Mouse (Mus musculus): ENCODE measurements at regions not wholly inside any gene's neighbourhood (a gene's known extent, or its start where the extent isn't known, plus 50 kb on each side); places are given as distances from the start of the nearest gene placed in this dataset.

DNA sequence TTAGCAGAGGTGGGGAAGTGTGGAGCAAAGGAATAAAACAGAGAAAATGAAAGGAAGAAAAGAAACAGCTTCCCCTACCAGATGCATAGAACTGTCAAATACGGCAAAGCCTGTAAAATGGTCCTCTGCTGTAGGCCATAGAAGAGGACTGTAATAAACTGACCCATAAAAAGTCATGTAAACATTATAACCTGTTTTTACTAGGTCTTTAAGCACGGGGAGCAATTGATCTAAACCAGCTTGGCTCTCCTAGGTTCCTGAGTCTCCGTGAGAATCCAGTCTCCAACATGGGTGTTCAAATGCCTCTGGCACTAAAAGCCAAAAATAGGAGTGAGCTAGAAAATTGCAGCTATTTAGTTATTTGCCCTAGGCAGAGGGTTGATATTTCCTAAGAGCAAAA, 557.5 kb downstream of the Efnb2 start:
- ATAC-seq (replicated peaks; ENCODE audit: poor library complexity), result no peak

DNA sequence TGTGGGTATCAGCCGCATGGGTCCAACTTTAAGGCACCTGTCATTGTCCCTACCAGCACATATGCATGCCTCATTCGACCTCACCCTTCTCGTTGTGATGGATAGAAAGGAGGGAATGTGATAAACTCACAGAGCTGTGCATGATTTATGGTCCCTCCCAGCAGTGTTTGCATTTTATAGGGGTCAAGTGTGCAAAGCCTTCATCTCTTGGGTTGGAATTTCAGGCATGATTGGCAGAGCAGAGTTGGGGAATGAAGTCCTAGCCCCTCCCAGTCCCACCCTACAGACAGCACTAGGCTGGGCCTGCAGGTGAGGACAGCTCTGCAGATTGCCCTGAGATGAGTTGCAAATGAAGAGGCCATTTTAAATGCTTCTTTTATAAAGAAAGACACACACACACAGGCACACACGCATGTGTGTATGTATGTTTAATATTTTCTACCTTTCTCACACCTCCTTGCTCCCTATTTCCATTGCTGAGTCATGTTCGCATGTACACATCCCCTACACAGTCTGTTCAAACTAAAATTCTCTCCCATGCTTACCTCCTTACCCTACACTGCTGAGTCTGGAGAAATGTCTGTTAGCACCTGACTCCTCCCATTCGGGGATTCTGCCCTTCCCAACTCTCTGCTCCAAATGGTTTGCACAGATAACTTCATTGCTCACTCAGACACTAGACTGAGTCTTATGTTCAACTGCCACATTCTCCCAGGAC, 558.9 kb downstream of the Efnb2 start:
- no peak for ATAC-seq (replicated peaks; ENCODE audit: poor library complexity)

DNA sequence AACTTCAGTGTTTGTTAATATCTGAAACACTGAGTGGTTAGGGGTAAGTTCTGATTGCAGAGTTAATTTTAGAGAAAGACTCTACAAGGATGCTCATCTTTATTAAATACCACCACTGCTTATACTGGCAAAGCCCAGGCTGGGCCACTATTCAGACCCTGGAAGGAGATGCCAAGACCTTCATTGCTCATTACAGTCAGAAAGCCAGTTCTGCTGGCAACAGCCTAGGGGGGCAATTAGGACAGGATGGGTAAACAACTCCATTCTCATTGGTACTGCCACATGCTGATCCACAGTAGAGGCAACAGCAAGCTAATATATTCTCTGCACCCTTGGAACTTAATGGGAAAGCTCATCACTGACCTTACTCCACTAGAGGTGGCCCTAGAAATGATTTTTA, 568.5 kb downstream of the Efnb2 start:
- no peak for ATAC-seq (replicated peaks; ENCODE audit: poor library complexity)

DNA sequence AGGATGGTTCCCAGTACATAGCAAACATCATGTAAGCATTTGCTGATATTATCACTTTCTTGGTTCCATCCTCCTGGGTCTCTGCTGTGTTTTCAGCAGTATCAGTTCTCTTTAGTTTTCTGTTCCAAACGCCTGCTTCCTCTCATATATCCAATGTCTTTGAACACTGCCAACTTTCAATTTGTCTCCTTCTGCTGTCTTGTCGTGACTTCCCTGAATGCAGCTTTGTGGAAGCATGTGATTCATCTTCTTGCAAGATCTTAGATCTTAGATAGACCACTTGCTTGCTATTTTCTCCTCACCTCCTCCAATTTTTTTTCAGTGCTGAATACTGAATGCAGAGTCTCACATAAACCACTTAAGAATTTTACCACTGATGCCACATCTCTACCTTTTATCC, 576.4 kb downstream of the Efnb2 start:
- ATAC-seq (replicated peaks; ENCODE audit: poor library complexity), result no peak

DNA sequence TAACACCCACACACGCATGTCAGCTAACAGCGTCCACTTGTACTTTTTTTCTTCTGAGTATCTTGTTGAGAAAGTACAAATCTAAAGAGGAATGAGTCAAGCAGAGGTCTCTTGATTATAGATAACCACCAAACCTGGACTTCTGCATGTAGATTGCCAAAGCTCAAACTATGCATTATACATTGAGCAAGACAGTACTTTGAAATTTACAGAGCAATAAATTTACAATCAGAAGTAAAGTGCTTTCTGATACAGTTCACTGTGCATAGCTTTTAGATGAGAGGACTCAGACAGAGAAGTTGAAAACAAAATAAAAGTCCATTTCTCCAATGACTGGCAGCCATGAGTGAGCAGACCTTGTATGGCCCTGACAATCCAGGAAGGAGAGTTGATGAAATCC, 597.0 kb downstream of the Efnb2 start:
- no peak for ATAC-seq (replicated peaks; ENCODE audit: poor library complexity)

DNA sequence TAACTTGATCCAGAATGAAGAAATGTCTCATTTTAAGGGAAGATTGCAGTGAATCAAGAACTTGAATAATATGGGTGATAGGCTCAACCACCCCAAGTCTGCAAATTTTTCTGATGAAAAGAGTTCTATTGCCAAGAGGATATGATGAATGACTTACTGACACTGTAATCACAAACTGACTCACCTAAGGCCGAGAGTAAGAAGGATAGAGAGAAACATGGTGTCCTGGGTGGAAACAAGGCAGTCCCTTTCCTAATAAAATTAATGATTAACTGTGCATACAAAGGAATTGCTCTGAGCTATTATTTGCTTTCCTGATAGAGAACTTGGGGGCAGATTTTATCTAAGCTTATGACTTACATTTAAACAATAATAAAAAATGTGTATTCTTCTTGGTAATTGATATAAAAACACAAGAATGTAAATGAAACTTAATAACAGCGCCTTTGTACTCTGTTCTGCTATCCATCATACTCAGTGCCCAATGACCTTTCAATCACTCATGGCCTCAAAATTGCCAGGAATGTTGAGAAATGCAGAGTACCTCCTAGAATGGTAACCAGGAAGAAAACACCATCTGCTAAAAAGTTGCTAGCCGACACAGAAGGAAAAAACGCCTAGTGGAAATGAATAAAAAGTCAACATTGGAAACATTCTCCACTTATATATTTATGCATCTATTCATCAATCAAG, 606.7 kb downstream of the Efnb2 start:
- ATAC-seq (replicated peaks; ENCODE audit: poor library complexity), result no peak

DNA sequence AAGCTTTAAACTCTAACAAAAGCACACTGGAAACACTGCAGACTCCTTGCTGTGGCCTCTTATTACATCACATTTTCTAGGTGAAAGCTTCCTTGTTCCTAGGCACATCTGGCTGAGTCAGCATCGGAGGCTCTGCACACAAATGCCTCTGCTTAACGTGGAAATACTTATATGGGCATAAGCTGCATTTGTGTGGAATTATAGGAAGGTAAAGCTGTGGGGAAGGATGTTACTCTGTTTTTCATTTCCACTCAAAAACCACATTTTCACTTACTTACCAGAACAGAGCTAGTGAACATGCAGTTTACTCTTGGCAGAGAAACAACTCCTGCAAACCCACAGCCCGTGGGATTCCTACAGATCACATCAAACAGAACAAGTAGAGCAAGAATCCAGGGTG, 609.9 kb downstream of the Efnb2 start:
- no peak for ATAC-seq (replicated peaks; ENCODE audit: poor library complexity)

DNA sequence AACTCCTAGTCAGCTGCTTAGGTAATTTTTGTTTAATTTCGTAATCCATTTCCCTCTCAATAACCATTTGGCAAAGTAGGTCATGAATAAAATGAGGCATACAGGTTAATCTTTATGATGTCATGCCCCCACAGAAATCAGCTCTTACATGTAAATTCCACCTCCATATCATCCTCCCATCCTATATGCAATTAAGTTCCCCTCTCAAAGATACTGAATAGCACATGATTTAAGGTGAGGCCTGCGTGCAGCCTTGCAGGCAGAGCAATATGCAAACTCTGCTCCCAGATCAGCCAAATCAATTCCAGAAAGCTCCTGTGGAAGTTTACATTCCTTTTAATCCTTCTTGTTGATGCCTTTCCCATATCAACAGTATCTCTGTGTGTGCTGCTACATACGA, 610.3 kb downstream of the Efnb2 start:
- ATAC-seq (replicated peaks; ENCODE audit: poor library complexity), result no peak

DNA sequence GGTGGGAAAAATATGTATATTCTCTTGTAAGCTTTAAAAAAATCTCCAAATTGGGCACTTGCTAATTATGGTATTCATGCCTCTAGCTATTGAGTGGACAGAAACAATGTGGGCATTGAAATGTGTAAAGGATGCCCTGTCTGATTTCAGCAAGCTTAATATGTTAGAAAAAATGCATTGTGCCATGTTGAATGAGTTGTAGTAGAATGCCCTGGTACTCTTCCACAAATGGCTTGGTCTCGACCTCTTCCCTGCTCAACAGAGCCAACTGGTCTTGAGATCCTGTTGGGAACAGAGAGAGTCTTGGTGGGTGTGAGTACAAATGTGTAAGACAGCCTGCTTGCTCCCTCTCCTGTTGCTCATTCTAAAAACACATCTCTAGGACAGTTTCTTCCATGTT, 616.1 kb downstream of the Efnb2 start:
- ATAC-seq (replicated peaks; ENCODE audit: poor library complexity), result no peak

DNA sequence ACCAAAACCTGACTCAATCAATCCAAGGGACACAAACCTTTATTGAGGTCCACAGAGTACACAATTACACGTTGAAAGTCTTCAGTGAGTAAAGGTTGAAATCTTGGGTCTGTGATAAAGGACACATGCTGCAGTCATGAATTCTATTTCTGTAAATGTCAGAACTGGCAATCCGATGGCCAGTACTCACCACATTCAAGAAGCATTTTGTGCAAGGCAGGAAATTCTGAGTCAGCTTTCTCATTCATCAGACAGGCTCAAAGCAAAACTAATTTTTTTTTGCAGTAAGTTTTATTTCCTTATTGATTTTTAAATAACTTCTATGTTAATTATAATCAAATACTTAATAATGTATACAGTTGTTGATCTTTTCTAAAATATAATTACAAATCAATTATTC, 616.7 kb downstream of the Efnb2 start:
- ATAC-seq (replicated peaks; ENCODE audit: poor library complexity), result no peak

DNA sequence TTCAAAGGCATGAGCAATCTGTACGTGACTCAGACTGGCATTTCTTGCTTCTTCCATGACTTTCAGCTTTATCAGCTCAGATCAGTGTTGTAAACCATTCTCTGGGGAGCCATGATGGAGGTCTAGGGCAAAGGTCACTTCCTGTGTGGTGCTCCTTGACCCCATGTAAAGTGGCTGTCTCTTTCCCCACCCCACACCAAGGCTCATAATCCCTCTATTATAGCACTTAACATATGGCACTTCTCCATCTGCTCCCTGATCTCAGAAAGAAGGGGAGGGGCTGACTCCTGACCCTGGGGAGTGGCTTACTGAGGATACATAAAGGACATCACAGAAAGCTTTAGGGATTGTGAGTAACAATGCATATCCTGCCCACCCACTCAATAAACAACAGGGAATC, 623.1 kb downstream of the Efnb2 start:
- ATAC-seq (replicated peaks; ENCODE audit: poor library complexity), result no peak

DNA sequence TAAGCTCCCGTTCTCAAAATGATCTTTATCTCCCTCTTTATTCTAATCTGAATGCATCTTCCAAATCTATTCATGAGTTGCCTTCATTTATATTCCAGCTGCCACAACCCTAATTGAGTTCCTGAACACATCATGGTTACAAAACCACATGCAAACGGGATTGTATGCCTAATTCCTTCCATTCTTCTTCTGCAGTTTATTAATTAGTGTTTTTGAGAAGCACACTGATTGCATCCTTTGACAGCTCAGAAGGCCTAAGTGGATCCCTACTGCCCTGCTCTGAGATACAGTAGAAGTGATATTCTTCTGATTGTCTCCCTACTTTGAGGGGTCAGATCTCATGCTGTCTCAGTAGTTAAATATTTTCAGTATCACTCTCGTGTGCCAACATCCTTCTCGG, 649.9 kb downstream of the Efnb2 start:
- ATAC-seq (replicated peaks; ENCODE audit: poor library complexity), result no peak

DNA sequence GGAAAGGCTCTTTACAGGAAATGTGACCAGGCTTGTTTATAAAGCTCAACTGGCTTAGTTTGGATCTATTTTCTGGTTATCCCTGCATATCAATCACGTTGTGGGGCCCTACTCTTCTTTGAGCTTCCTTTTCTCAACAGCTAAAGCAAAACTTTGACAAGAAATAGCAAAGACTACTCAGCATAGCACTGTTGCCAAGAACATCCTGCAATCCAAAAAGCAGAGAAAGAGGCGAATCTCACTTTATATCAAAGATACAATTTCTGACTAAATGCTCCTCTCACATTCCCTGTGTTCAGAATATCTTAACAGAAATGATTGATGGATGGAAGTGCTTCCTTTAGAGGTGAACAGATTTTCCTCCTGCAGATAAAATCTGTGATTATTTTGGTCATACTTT, 666.1 kb downstream of the Efnb2 start:
- no peak for ATAC-seq (replicated peaks; ENCODE audit: poor library complexity)

DNA sequence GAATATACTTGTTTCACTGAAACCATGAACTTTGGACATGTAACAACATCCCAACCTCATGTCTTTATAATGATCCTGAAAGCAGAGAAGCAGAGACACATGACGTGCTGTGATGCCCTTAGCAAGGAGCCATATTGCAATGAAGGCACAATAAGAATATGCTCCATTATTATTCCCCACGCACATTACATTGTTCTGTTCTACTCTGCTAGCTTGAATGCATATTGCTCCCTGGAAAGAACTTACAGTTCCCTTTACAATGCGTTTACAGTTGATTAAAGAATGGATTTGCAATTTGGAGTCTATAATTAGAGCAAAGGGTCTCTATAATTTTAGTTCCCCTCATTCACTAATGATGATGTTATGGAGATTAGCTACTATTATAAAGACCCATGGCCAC, 672.2 kb downstream of the Efnb2 start:
- no peak for ATAC-seq (replicated peaks; ENCODE audit: poor library complexity)

DNA sequence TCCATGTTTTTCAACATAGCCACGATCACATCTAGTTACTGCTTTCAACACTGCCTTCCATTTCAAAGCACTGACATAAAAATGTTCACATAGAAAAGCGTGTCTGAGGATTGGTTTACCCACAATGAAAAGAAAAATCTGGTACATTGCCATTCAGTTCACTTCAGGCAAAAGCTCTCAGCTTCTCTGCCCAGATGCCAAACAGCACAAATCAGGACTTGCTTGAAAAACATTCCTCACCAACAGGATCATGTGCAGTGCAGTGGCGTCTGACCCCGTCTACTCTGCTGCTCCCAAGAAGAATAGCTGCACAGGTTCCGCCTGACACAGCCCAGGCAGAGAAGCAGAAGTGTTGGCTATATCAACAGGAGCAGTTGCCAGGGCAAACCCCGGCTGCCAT, 684.0 kb downstream of the Efnb2 start:
- ATAC-seq (replicated peaks; ENCODE audit: poor library complexity), result no peak

DNA sequence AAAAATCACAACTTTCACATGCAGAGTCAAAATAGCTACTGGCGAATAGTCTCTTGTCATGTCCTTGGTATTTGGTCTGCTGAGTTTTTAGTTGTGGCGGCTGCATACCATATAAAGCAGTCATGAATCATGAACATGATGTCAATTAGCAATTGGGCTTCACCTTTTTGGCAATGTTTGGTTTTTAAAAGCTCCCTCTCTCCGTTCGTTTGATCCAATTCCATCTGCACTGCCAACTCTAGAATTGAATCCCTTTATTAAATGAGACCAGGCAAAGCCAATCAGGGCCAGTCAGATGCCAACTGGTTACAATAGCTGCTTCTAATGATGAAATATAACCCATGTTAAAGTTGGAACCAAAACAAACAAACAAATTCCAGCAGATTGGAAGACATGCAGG, 687.3 kb downstream of the Efnb2 start:
- no peak for ATAC-seq (replicated peaks; ENCODE audit: poor library complexity)

DNA sequence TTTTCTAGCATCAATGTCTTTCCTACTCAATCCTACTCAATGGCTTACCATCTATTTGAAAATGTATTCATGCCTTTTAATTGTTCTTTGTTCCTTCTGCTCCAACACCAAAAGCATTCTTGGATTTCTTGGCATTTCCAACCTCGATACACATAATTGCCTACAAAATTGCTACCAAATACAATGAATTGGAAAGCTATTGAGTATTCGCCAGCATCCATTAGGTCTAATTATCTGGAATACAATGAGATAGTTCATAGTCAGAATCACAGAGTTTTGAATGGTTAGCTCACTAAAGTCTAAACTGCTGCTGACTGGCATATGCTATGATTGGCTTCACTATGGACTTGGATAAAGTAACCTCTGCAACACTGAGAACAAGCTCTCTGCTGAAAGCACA, 696.8 kb downstream of the Efnb2 start:
- no peak for ATAC-seq (replicated peaks; ENCODE audit: poor library complexity)

DNA sequence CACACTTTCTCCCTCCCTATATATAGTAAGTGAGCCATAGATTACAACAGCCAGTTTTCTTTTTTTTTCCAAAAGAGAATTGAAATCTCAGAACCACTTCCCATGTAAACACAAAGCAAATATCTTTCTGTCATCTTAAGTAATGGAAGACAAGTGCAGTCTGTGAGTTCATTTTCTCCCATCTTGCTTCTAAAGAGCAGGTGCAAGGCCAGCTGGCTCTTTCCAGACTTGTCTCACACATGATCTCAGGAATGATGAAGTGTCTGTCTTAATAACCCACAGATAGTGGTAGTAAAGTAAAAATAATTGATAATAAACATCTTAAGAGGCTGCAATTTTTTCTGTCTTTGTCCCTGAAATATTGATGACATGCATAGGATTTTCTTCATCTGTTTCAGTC, 704.3 kb downstream of the Efnb2 start:
- ATAC-seq (replicated peaks; ENCODE audit: poor library complexity), result no peak

DNA sequence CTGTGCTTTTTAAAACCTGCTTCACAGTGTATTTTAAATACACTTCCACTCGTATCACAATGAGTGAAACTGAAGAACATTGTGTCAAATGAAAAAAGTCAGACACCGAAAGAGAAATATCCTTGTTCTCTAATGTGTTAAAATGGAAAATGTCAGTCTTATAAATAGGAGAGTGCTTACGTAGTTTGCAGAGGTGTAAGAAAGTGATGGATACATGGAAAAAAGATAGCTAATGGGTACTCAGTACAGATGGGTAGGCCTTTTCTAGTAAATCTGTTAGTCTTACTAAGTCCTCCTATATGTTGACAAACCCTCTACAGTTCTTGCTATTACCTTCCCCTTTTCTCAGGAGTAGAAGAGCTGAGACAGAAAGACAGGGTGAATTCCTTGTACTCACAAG, 706.2 kb downstream of the Efnb2 start:
- ATAC-seq (replicated peaks; ENCODE audit: poor library complexity), result no peak

DNA sequence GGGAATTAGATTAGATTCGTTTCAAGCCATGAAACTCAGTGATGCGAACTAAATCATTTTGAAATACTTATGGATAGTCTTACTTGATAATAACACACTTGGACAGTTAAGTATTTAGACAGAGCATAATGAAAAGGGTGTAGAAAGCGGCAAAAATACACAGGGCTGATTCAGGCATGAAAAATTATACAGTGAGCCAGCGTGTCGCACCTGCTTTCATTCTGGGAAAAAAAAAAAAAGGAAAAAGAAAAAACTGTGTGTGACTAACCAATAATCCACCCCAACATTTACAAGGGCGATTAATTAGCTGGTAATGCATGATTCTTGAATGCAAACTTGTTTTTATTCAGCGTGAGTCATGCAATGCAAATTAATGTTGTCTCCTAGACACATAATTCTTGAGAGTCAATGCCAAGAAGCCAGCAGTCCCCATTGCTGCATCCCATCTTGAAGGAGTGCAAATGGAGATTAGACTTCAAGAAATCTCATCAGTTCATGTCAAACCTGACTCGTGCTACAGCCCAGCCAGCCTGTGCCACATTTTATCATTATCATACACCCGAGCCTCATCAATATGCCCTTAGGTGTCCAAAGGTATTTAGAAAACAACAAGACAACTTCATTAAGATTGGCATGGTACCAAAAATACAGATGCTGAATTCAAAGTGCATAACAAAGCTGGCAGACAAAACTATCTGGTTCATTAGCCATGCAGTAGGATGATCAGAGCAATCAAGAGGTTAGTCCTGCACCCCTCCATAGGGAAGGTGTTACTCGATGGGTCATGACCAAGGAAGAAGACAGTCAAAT, 714.9 kb downstream of the Efnb2 start:
- ATAC-seq (replicated peaks; ENCODE audit: poor library complexity), result no peak

DNA sequence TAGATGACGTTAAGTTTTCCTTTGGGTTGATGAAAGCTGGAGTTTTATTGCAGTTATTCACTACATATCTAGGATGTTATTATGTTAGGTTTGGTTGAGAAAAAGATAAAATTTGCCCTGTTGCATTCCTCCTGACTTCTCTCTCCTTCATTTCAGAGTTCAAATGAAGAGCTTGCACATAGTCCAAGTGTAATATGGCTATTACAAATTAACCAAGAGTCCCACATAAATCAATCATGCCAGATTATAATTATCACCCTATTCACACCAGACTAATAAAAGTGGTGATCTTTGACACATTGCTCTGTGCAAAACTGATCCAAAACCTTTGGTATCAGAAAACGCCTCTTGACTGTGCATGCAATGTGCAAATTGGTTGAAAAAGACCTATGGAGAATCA, 724.4 kb downstream of the Efnb2 start:
- no peak for ATAC-seq (replicated peaks; ENCODE audit: poor library complexity)

DNA sequence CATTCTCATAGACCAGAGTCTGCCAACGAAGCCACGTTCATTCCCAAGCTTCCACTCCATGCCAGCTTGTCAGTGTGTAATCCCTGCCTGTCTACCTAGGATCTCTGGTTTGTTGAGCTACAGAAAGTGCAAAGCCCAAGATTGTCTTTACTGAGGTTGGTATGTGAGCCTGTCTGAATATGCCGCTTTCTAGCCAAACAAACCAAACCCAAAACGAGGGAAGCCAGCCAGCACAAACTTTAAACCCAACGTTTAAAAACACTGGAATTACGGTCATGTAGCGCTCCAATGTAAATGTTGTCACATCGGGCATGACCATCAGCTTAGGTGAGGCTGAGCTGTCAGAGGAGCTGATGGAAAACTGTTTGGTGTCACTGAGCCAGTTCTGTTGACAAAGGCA, 741.6 kb downstream of the Efnb2 start:
- no peak for ATAC-seq (replicated peaks; ENCODE audit: poor library complexity)

Data from megakaryocyte progenitor cell, adult 5-6 weeks (primary cell).